In the genomic region with DNA sequence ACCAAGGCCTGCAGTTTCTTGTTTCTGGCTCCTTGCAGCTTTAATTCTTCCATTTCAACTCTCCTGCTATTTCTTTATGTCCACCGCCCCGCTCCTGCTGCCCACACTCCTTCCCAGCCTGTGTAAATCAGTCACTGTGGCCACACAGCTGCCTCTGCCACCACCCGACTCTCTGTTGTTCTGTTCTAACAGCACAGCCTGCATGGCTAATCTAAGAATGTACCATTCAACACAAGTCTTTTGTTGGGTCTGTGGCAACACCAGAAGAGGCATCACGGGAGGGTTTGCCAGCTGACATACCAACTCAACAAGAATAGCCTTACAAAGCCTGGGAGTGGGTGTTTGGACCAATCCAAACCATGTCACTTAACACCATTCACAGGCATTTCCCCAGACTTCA, we compare ENCODE assay signal across 18 mouse cellular contexts.
DNase-seq lines count a peak whose midpoint lies in the region; ATAC-seq and TF ChIP-seq lines count a peak whose summit lies in the region.
"Had no signal": no experiment of that assay in that cellular context is flagged by ENCODE, and none has a peak within 500 bp of the region (broad histone marks: within the 10 kb centered on the region; RNA-seq: fewer than 3 reads in every experiment).

No protein-coding gene starts in this region.

- no peak overlapping the region for H3K4me3 ChIP-seq in hindbrain, postnatal 0 days (ENCODE audit: low read length)
- H3K4me3 ChIP-seq in hindbrain, embryonic 12.5 days = no peak overlapping the region
- no peak overlapping the region for H3K4me3 ChIP-seq in myocyte
- H3K4me3 ChIP-seq: forebrain, embryonic 12.5 days; heart, embryonic 15.5 days; liver, embryonic 15.5 days had no signal

- peaks cover 4% of the 10 kb centered on the region; the same call in 1 of the 2 replicates for H3K9me3 ChIP-seq in hindbrain, postnatal 0 days (ENCODE audit: low read length)
- 0 out of 2 replicates have a peak, but pooled peaks cover 9% of the 10 kb centered on the region for H3K9me3 ChIP-seq in hindbrain, embryonic 12.5 days (replicated peaks)
- H3K9me3 ChIP-seq: heart, embryonic 15.5 days; liver, embryonic 15.5 days had no signal

- no peaks in the 10 kb centered on the region for H3K4me1 ChIP-seq in hindbrain, postnatal 0 days (ENCODE audit: insufficient read depth, low read length)
- H3K4me1 ChIP-seq in hindbrain, embryonic 12.5 days = no peaks in the 10 kb centered on the region
- H3K4me1 ChIP-seq: forebrain, embryonic 12.5 days; heart, embryonic 15.5 days; liver, embryonic 15.5 days had no signal

- no peak overlapping the region for H3K4me2 ChIP-seq in hindbrain, postnatal 0 days (ENCODE audit: low read depth, low read length)
- no peak overlapping the region for H3K4me2 ChIP-seq in hindbrain, embryonic 12.5 days (replicated peaks)
- H3K4me2 ChIP-seq in myocyte (ENCODE audit: low read depth) = no peak overlapping the region
- H3K4me2 ChIP-seq: forebrain, embryonic 12.5 days; heart, embryonic 15.5 days; liver, embryonic 15.5 days had no signal

- no peak for ATAC-seq in hindbrain, postnatal 0 days
- ATAC-seq in hindbrain, embryonic 12.5 days (ENCODE audit: low FRiP score) = no peak
- ATAC-seq in inflammation-experienced regulatory T-cells, adult 6 months = no peak
- ATAC-seq: lung, postnatal 0 days had no signal

- no peak for TF ChIP-seq POLR2A in myocyte (IDR thresholded peaks at IDR 0.05; ENCODE audit: insufficient read length, low read depth)

- H3K79me2 ChIP-seq in myocyte (ENCODE audit: control insufficient read depth, insufficient read depth) = no peaks in the 10 kb centered on the region

- no peaks in the 10 kb centered on the region for H3K27me3 ChIP-seq in hindbrain, postnatal 0 days (ENCODE audit: insufficient read depth, low read length)
- no peaks in the 10 kb centered on the region for H3K27me3 ChIP-seq in hindbrain, embryonic 12.5 days
- no peaks in the 10 kb centered on the region for H3K27me3 ChIP-seq in myocyte (ENCODE audit: control insufficient read depth, insufficient read depth, insufficient read length)
- H3K27me3 ChIP-seq: CH12.LX; forebrain, embryonic 12.5 days; heart, embryonic 15.5 days; liver, embryonic 15.5 days had no signal

- H3K9ac ChIP-seq in hindbrain, postnatal 0 days (replicated peaks; ENCODE audit: low read length) = no peak overlapping the region
- no peak overlapping the region for H3K9ac ChIP-seq in hindbrain, embryonic 12.5 days
- H3K9ac ChIP-seq: forebrain, embryonic 12.5 days; heart, embryonic 15.5 days; liver, embryonic 15.5 days had no signal

- TF ChIP-seq CTCF in hindbrain, postnatal 0 days (IDR thresholded peaks at IDR 0.05; ENCODE audit: low read depth) = no peak

- DNase-seq in hindbrain, postnatal 0 days (ENCODE audit: low spot score) = peak; percentile 35
- DNase-seq in Muller cell, postnatal 12 days (ENCODE audit: inconsistent ontology term) = peak; percentile 68
- peak; percentile 40 to 69 for DNase-seq in frontal cortex, postnatal 36 days (ENCODE audit: low spot score in 2 of 2)
- DNase-seq in heart, adult 8-10 months (ENCODE audit: low spot score) = no peak
- DNase-seq in adrenal gland, postnatal 36 days = no peak
- DNase-seq: adrenal gland, adult 2 months; cerebellum, adult 18-20 months; retina, postnatal 1 day; thymus, postnatal 25 days had no signal

- H3K27ac ChIP-seq in hindbrain, postnatal 0 days = no peak overlapping the region
- no peak overlapping the region for H3K27ac ChIP-seq in hindbrain, embryonic 12.5 days
- H3K27ac ChIP-seq: forebrain, embryonic 12.5 days; heart, embryonic 15.5 days; liver, embryonic 15.5 days; stomach, postnatal 0 days had no signal

- 43% methylated on average over 4 of the region's 4 CpGs for WGBS in hindbrain, postnatal 0 days
- WGBS in hindbrain, embryonic 12.5 days = 46% methylated on average over 4 of the region's 4 CpGs

- no peaks in the 10 kb centered on the region for H3K36me3 ChIP-seq in hindbrain, postnatal 0 days (ENCODE audit: insufficient read depth, low read length)
- H3K36me3 ChIP-seq in hindbrain, embryonic 12.5 days = no peaks in the 10 kb centered on the region
- H3K36me3 ChIP-seq in myocyte (ENCODE audit: control insufficient read depth, insufficient read depth) = no peaks in the 10 kb centered on the region
- H3K36me3 ChIP-seq: forebrain, embryonic 12.5 days; heart, embryonic 15.5 days; liver, embryonic 15.5 days had no signal

- no peak overlapping the region for H3ac ChIP-seq in myocyte (ENCODE audit: control insufficient read depth, insufficient read length)

TF ChIP-seq in myocyte, 11 proteins besides CTCF, POLR2A, EP300 and RAD21:
- no peak for TF ChIP-seq REST (IDR thresholded peaks at IDR 0.05; ENCODE audit: insufficient read depth, insufficient read length)
- no peak for TF ChIP-seq CEBPB (IDR thresholded peaks at IDR 0.05; ENCODE audit: insufficient read depth, poor library complexity, severe bottlenecking)
- TF ChIP-seq SRF (IDR thresholded peaks at IDR 0.05; ENCODE audit: control insufficient read depth, insufficient read length, low read depth) = no peak
- peak in 2 of 3 experiments; percentile 75 to 89 for TF ChIP-seq MYOD1 (IDR thresholded peaks at IDR 0.05; ENCODE audit: control insufficient read depth in 1 of 3, insufficient read length in 2 of 3, low read depth in 2 of 3)
- no peak for TF ChIP-seq USF1 (IDR thresholded peaks at IDR 0.05; ENCODE audit: low read depth)
- TF ChIP-seq TCF12 (IDR thresholded peaks at IDR 0.05; ENCODE audit: insufficient read depth, poor library complexity, severe bottlenecking) = peak; percentile 59
- no peak for TF ChIP-seq MAX (IDR thresholded peaks at IDR 0.05; ENCODE audit: low read depth)
- TF ChIP-seq MYOG (IDR thresholded peaks at IDR 0.05; ENCODE audit: control insufficient read depth in 1 of 3, insufficient read depth in 1 of 3, insufficient read length in 2 of 3, low read depth in 2 of 3) = peak; percentile 24 to 81 (median 43)
- TF ChIP-seq POLR2AphosphoS2 (IDR thresholded peaks at IDR 0.05; ENCODE audit: insufficient read length, low read depth) = no peak
- no peak for TF ChIP-seq E2F4 (IDR thresholded peaks at IDR 0.05; ENCODE audit: insufficient read depth)
- TF ChIP-seq TCF3 (IDR thresholded peaks at IDR 0.05; ENCODE audit: insufficient read length, low read depth) = no peak

Comparison
In these comparisons a context has a peak if more than half of its experiments do, and no peak if none do; other contexts are left out.
1. DNase-seq: peak in hindbrain, postnatal 0 days (single experiment), Muller cell, postnatal 12 days (single experiment) and frontal cortex, postnatal 36 days (2 of 2); none in heart, adult 8-10 months (single experiment) and adrenal gland, postnatal 36 days (0 of 2).